Mouse (Mus musculus) layer of hippocampus, adult 2 months (tissue): Measurements from ENCODE around the gene Actrt3. TPM values are rescaled to one million over a fixed set of nuclear protein-coding genes. Genes with fewer than 3 reads are reported as not detected.

ENCODE experiments used
- DNase-seq, 2 experiments: peaks; one replicate each; pipeline ENCODE4 v3.0.0; 2022; ENCODE audit warnings: low spot score in 2 of 2
- H3K27ac ChIP-seq: fragments of 200-600 bp; 2 replicates; pipeline ENCODE4 v1.8.1; 2022
- H3K4me3 ChIP-seq: fragments of 200-600 bp; 2 replicates; pipeline ENCODE4 v1.8.1; 2022; ENCODE audit warnings: mild to moderate bottlenecking
- CTCF ChIP-seq: fragments of 200-600 bp; conservative IDR thresholded peaks from 2 replicates; pipeline ENCODE4 v1.8.1; 2022; ENCODE audit warnings: antibody characterized with exemption, mild to moderate bottlenecking, moderate library complexity
- long read RNA-seq, 2 experiments: library from polyadenylated mRNA; stranded (forward); transcript quantifications; one replicate each; pipeline ENCODE4 v2.0.0; 2021; ENCODE audit warnings: borderline mapping rate in 2 of 2
- total RNA-seq, 2 experiments: library from RNA; stranded (reverse); gene quantifications; 2 replicates each; pipeline ENCODE4 v1.2.3; 2021

Gene Actrt3
- under 1 TPM; 0.54 to 0.88 TPM for total RNA-seq
- long read RNA-seq, experiment 1: 0 reads
- long read RNA-seq, experiment 2, partial matches to known transcripts: 0 of 1 reads
- long read RNA-seq, experiment 2, other reads (novel, unspliced or antisense): 0 of 1 reads

- peak within 1 kb of the TSS; percentile 99 for H3K27ac ChIP-seq
- 0 out of 2 replicates have a peak, but pooled peaks have one; percentile 13 for TF ChIP-seq CTCF
- peak; percentile 39 to 45 for DNase-seq
- peak within 1 kb of the TSS; percentile 79 for H3K4me3 ChIP-seq
These were observed at the start of gene Actrt3 for GRCm38 (mm10) chr3:30599711-30600545. Gene Actrt3 (minus strand): TSS chr3:30599939.

GRCm38 (mm10) chr3:30648466-30648865 lies 48.7 kb upstream of the Actrt3 start:
- Histone ChIP-seq H3K4me3 (no peak overlapping the region), H3K27ac (no peak overlapping the region)
- no peak for DNase-seq
- TF ChIP-seq CTCF: no peak

DNA sequence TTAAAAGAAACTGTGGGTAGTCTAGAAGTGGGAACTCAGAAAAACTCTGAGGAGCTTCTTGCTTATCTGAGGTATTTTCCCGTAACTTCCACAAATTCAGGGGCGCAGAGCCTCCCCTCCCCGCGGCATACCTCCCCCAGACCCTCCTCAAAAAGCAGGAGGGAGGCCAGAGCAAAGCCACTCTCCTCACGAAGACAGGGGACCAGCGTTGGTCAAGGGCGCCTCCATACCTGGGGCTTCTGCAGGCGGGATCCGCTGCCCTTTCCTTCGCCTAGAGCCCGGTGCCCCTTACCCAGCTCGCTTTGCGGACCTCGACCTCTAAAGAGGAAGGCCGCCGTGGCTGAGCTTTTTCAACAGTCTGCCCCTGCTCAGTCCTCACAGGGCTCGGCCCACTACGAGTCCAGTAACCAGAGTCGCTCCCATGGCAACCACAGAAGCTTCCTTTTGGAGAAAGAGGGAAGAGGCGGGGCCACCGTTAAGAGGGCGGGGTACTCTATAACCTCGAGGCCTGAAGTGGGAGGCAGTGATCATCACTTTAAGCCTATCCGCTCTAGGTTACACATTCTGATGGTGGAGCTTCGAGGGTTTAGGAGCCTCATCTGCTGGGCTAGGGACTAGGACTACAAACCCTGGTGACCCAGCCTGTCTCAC lies 47.8 kb upstream of the Actrt3 start, which contains the start of gene Lrrc34:
Lrrc34 (minus strand) TSS at position 430 of the 651 bp plus-strand sequence.
- no peak for TF ChIP-seq CTCF
- DNase-seq: no peak
- H3K4me3 ChIP-seq: no peak within 1 kb of the TSS; the same call in 1 of the 2 replicates
- no peak within 1 kb of the TSS for H3K27ac ChIP-seq

- DNase-seq: no peak
- H3K4me3 ChIP-seq: no peak overlapping the region
- TF ChIP-seq CTCF: no peak
- no peak overlapping the region for H3K27ac ChIP-seq
These were observed 47.0 kb upstream of the Actrt3 start for GRCm38 (mm10) chr3:30646761-30647160.

GRCm38 (mm10) chr3:30644207-30644606 lies 44.5 kb upstream of the Actrt3 start, which contains the start of gene Lrriq4:
Gene Lrriq4 (plus strand): TSS chr3:30644507.
- H3K27ac ChIP-seq: no peak within 1 kb of the TSS
- DNase-seq: no peak
- H3K4me3 ChIP-seq: no peak within 1 kb of the TSS
- TF ChIP-seq CTCF: no peak

GRCm38 (mm10) chr3:30635629-30636028 lies 35.9 kb upstream of the Actrt3 start:
- DNase-seq: no peak
- TF ChIP-seq CTCF: no peak; the same call in 1 of the 2 replicates

DNA sequence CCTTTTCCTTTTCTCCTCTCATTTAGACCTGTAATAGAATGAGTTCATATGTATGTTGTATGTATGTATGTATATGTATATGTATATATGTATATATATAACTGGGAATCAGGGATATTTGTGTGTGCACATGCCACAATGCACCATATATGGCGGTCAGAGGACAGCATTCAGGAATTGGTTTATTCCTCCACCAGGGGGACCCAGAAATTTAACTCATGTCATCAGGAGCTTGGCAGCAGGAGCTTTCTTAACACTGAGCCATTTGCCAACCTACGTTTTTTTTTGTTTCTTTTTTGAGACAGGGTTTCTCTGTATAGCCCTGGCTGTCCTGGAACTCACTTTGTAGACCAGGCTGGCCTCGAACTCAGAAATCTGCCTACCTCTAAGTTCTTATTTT lies 33.9 kb upstream of the Actrt3 start:
- no peak overlapping the region for H3K27ac ChIP-seq
- peak; percentile 12; the same call in 1 of the 2 replicates for TF ChIP-seq CTCF
- DNase-seq: no peak
- no peak overlapping the region for H3K4me3 ChIP-seq

More at GRCm38 (mm10) chr3:30635629-30636028, 35.9 kb upstream of the Actrt3 start:
- H3K4me3 ChIP-seq: no peak overlapping the region
- H3K27ac ChIP-seq: no peak overlapping the region

DNA sequence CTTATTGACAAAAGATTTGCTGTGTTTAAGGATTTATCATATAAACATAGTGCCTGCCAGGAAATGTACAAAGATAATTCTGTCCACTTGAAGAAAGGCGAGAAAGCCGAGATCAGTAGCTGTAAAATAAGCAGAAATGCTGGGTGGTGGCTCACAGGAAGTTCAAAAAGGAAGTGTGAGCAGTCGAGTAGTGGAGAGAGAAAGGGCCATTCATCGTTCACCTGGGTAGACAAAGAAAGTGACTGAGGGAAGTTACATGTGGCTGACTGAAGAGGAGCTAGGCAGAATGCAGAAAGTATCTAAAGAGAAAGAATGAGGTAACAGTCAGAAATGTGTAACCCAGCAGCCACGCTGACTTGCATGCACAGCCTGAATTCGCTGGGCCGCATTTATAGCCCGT lies 20.4 kb upstream of the Actrt3 start:
- DNase-seq: no peak
- TF ChIP-seq CTCF: no peak
- Histone ChIP-seq H3K4me3 (no peak overlapping the region), H3K27ac (no peak overlapping the region)

DNA sequence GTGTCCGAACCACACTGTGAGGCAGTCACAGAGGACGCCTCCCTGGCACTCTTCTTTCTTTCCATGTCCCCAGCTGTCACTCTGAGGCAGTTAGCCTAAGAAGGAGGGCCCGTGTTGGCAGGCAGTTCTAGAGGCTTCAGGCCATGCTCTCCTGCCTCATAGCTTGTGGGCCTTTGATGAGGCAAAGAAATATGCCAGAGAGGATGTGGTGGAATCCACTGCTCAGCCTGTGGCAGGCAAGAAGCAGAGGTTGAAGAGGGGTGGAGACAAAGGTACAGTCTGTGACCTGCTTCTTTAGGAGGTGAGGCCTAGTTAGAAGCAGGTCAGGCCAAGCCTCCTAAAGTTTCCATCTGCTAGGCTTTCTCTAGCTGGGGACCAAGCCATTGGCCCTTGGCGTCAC lies 11.2 kb upstream of the Actrt3 start:
- TF ChIP-seq CTCF: no peak
- Histone ChIP-seq H3K4me3 (no peak overlapping the region), H3K27ac (no peak overlapping the region)
- no peak for DNase-seq

DNA sequence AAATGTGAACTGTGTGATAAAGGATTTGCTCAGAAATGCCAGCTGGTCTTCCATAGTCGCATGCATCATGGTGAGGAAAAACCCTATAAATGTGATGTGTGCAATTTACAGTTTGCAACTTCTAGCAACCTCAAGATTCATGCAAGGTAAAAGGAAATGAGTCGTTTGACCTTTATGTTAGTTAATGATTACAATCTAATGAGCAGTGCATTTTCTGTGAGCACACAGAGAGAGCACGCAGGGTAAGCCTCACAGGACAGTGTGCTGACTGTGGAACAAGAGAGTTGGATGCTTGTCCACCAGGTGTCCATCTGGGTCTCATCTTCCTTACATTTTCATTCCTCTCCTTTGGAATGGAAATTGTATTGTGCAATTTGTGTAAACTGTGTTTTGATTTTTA lies 9.3 kb upstream of the Actrt3 start:
- no peak overlapping the region for H3K4me3 ChIP-seq
- H3K27ac ChIP-seq: no peak overlapping the region
- DNase-seq: no peak
- no peak for TF ChIP-seq CTCF

DNA sequence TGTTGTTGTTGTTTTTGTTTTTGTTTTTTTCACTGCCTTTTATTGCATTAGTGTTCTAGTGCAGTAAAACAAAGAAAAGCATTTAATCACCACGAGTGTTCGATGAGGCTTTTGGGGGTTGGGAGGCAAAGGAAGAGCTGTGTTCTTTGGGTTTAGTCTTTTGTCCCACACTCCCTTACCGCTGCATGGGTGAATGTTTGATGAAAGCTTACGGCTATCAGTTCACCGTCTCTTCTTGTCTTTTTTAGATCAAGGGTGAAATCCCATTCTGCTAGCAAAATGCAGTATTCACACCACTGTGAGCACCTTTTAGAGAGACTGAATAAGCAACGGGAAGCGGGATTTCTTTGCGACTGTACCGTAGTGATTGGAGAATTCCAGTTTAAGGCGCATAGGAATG lies 3.5 kb upstream of the Actrt3 start:
- Histone ChIP-seq H3K27ac (no peak overlapping the region), H3K4me3 (peak overlapping the region; percentile 79)
- TF ChIP-seq CTCF: no peak
- no peak for DNase-seq

DNA sequence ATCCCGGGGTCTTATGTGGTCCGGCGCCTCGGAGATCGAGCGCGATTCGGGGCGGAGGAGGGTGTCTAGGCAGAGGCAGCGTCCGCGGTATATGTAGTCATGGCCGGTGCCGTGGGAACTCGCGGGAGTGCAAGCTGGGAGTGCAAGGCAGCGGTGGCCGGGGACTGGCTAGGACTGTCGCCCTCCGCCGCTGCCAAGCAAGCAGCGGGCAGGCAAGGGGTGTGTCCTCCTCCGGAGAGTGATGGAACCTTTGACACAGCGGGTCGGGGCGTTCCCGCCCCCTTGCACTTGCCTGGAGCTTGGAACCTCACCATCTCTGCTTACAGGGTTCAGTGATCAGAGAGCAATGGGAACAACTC lies 3.0 kb upstream of the Actrt3 start:
- no peak for TF ChIP-seq CTCF

DNA sequence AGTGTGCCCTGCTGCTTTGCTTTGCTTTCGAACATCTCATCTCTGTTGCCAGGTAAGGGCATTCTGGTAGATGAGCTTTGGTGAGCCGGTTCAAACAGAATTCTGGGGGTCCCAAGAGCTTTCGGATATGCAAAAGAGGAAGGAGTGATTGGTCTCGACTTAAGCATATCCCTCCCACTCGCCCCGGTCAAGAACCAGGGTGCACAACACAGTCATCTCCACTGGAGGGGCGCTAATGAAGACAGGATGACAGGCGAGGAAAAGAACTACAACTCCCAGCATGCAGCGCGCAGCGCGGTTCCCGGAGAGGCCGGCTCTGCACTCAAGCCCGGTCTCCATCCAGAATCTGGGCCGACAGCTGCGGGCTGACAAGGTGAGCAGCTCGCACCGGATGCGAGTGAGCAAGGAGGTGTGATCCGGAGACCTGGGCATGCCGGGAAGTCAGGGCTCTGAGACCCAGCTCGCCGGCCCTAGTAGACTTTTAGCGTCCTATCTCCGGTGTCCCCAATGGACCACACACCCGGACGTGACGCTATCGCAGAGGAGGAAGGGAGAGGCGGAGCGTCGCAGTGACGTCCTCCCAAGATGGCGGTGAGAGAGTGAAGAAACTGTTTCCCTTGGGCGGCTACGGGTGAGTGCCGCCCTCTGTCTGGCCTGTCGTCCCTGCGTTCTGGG lies 2.5 kb upstream of the Actrt3 start, which contains the start of gene Mynn:
Mynn (plus strand) TSS at position 1 of the 675 bp plus-strand sequence.
- peak; percentile 94 to 96 for DNase-seq
- peak; percentile 76 for TF ChIP-seq CTCF
- peak within 1 kb of the TSS; percentile 99 for H3K27ac ChIP-seq
- H3K4me3 ChIP-seq: peak within 1 kb of the TSS; percentile 79

More for the DNA sequence above, 3.0 kb upstream of the Actrt3 start:
- peak in 1 of 2 experiments; percentile 25 for DNase-seq
- Histone ChIP-seq H3K4me3 (peak overlapping the region; percentile 79), H3K27ac (peak overlapping the region; percentile 99)
